Mouse (Mus musculus): ENCODE data around the gene Tk1.

The Tk1 gene

DNA sequence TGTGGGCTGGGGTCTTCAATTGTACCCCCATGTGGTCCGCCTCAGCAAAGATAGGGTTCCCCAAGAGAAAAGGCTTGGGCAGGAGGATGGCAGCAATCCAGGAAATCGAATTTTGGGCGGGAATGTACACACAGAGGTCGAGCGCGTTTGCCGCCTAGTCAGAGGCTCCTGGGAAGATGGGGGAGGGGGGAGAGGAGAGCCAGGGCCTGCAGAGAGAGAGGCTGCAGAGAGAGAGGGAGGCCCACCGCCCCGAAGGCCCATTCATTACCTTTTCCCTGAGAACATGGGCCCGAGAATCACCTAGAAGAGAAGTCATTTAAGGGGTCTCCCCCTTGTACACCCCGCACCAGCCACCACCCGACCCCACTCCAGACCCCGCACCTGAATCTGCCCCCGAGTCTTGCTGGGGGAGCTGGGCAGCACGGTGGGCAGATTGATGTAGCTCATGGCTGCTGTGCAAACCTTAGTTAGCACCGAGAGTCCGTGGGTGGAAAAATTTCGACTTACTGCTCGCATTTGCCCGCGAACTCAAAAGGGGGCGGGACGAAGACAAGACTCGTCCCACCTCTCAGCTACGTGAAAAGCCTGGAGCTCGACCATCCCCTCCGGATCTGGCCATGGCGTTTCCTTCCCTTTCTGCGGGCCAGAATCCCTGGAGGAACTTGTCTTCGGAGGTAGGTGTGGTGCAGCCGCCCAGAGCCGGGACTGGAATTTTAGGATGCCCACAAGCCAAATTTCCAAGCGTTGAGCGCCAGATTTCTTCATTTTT is at the start of gene Tk1, which contains the start of gene Afmid:
Gene Tk1, minus strand, starts transcription at position 760 of the 769 bp plus-strand sequence.
Gene Afmid, plus strand, starts transcription at position 592 of the 769 bp plus-strand sequence.
- DNase-seq: peak; percentile 90

- no peak for DNase-seq
Observed at GRCm38 (mm10) chr11:117875681-117876080, 49.8 kb upstream of the Tk1 start.

GRCm38 (mm10) chr11:117874419-117874818 is 48.5 kb upstream of the Tk1 start:
- DNase-seq: peak in 1 of 2 experiments; percentile 48

- DNase-seq: peak; percentile 91 to 92
Observed at GRCm38 (mm10) chr11:117872861-117873608, 47.1 kb upstream of the Tk1 start, which contains the start of gene Tha1. TSS of gene Tha1 (minus strand) at chr11:117873481.

GRCm38 (mm10) chr11:117871911-117872584 is 46.2 kb upstream of the Tk1 start:
- DNase-seq: no peak

DNA sequence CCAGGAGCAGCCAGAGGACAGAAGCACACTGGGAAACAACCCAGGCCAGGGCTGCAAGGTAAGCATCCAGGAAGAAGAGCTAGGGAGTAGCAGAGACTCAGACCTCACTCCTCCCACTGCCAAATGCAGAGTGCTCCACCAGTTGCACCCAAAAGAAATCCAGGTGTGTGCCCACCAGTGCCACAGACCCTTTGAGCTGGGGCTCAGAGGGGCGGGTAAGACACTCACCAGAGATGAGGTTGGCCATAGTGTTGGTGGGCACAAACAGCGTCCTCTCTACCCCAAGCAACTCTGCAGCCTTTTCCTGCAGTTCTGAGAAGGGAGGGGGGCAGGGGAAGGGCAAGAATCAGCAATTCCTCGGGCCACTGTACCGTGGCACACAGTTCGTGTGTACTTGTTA is 45.5 kb upstream of the Tk1 start:
- no peak for DNase-seq

GRCm38 (mm10) chr11:117870688-117871365 is 44.9 kb upstream of the Tk1 start:
- DNase-seq: peak; percentile 74 to 80

DNA sequence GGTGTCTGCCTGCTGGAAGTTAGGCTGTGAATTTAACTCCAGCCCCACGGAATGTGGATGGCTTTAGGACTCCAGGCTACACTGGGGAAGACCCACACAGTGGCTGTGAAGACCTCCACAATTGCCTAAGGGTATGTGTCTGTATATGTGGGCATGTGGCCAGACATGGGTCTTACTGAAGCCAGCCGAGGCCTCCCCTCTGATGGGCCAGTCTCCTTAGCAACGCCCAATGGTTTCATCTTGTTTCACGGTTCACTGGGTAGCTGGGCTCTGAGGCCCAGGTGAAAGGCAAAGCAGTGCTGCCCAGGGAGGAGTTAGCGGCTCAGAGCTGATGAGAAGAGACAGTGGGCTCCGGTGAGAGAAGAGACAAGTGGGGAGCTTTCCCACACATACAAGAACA is 40.1 kb upstream of the Tk1 start:
- DNase-seq: peak; percentile 60 to 64

GRCm38 (mm10) chr11:117864805-117865204 is 38.9 kb upstream of the Tk1 start:
- no peak for DNase-seq

- DNase-seq: peak; percentile 67 to 78
Observed at GRCm38 (mm10) chr11:117863174-117863856, 37.4 kb upstream of the Tk1 start.

- DNase-seq: no peak
Observed at GRCm38 (mm10) chr11:117860601-117861000, 34.7 kb upstream of the Tk1 start, which contains the start of gene Tmem235. TSS of gene Tmem235 (plus strand) at chr11:117860752.

- DNase-seq: no peak
Observed at GRCm38 (mm10) chr11:117858392-117858791, 32.5 kb upstream of the Tk1 start.

GRCm38 (mm10) chr11:117857462-117857861 is 31.6 kb upstream of the Tk1 start:
- no peak for DNase-seq

DNA sequence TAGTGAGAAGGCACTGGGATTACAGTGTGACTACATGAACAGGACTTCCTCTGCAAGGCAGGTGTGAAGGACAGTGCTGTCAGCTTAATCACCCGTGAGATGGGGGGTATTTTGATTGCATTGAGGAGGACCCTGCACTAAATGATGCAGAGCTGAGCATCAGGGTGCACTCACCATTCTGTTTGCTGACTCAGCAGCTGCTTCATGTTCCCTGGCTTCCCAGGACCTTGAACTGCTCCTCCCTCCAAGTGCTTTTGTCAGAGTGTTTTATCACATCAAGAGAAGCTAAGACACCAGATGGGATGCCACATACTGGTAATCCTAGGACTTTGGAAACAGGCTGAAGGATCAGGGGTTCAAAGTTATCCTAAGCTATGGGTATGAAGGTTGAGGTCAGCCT is 30.1 kb upstream of the Tk1 start:
- no peak for DNase-seq

DNA sequence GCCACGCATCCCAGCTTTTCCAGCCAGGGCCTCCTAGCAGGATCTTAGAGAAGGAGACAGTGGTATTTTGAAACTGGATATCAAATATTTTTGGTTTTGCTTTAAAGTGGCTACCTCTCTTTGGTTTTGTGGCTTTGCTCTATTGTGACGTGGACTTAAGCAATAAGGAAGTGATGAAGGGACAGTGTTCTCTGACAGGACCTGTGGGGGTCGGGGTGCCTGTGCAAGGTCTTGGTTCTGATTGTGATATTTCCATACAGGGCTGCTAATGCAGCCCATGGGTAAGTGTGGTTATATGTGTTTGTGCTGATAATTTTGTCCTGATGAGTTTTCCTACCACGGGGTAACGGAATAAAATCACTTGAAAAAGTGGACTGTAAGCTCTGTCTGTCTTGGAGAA is 29.5 kb upstream of the Tk1 start:
- no peak for DNase-seq

GRCm38 (mm10) chr11:117854241-117854640 is 28.3 kb upstream of the Tk1 start:
- DNase-seq: no peak

DNA sequence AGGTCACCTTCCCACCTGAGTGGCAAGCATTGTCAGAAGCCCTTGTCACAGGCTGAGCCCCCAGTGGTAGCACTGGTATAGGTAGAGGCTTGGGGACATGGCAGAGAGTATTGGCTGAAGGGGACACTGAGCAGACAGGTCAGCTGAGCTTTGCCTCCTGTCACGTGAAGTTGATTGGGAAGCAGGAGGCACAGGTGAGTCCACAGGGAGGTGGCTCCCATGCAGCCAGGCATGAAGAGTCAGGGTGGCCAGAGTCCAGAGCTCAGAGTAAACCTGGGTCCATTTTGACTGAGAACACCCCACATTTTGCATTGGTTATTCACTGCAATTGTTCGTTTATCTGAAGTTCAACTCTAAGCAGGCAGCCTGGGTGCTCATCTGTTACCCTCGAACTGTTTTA is 27.0 kb upstream of the Tk1 start:
- DNase-seq: peak in 1 of 2 experiments; percentile 55

DNA sequence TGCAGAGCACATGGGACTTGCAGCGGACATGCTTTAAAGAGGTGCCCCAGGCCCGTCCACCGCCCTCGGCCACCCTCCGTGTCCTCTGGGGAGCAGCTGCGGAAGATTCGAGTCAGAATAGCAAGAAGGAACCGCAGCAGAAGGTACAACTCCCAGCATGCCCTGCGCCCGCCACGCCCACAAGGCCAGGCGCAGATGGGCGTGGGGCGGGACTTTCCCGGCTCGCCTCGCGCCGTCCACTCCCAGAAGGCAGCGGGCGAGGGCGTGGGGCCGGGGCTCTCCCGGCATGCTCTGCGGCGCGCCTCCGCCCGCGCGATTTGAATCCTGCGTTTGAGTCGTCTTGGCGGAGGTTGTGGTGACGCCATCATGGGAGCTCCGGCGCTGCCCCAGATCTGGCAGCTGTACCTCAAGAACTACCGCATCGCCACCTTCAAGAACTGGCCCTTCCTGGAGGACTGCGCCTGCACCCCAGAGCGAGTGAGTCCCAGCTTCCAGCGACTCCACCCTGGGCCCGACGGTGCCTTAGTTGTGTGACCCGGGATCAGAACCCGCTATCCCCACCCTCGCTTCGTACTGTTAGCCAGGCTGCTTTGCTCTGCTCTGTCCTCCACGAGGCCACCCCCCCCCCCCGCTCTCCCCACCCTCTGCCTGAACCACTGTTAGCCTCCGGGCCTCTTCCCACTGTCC is 23.2 kb upstream of the Tk1 start, which contains the start of gene Birc5:
Gene Birc5, plus strand, starts transcription at position 267 of the 687 bp plus-strand sequence.
- peak; percentile 96 to 98 for DNase-seq

- DNase-seq: peak in 1 of 2 experiments; percentile 55
Observed at GRCm38 (mm10) chr11:117848271-117848984, 22.5 kb upstream of the Tk1 start.

DNA sequence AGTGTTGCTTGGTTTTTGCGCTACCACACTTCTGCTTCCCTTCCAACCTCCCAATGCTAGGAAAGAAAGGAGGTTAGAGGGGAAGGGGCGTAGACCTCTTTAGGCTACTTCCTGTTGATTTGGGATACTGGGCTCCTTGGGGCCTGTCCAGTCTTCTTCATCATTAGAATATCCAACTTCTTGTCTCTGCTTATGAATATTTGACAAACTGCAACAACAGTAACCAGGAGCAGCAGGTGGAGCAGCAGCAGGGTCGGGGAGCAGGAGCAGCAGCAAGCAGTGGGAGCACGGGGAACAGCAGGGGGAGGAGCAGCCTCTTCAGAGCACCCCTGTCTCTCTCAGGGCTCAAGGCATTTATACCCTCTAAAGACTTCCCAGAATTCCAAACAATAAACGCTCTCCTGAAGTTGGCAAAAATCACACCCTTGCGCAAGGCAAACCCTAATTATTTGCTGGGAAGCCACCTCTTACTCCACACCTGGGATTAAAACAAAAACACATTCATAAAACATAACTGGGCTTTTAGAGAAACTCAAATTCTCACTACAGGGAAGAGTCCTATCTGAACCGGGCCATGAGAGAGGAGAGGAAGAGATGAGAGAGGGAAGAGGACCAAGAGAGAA is 21.8 kb upstream of the Tk1 start:
- DNase-seq: no peak

All from kidney, postnatal 36 days (tissue).